Mouse (Mus musculus): ENCODE results near the gene Cacna2d2. TPM values are rescaled to one million over a fixed set of nuclear protein-coding genes. Genes with fewer than 3 reads are reported as not detected.

Cacna2d2 gene
- polyA plus RNA-seq, 1 experiment = 0.72 TPM

- TF ChIP-seq POLR2A (IDR thresholded peaks at IDR 0.05; ENCODE audit: borderline replicate concordance, extremely low read depth, low read depth, low read length) = no peak
- TF ChIP-seq CTCF (IDR thresholded peaks at IDR 0.05; ENCODE audit: insufficient read depth, low read length) = no peak
- Histone ChIP-seq H3K4me3 (replicated peaks; ENCODE audit: extremely low read depth, low read depth, low read length) (no peak overlapping the region), H3K4me1 (ENCODE audit: control insufficient read depth, insufficient read depth, low read length) (no peaks in the 10 kb centered on the region)
- WGBS = 36% methylated on average over 22 of the region's 22 CpGs
- no peak for DNase-seq
Measured at GRCm38 (mm10) chr9:107448805-107449517, 49.5 kb downstream of the Cacna2d2 start.

- TF ChIP-seq POLR2A (IDR thresholded peaks at IDR 0.05; ENCODE audit: borderline replicate concordance, extremely low read depth, low read depth, low read length) = no peak
- TF ChIP-seq CTCF (IDR thresholded peaks at IDR 0.05; ENCODE audit: insufficient read depth, low read length) = no peak
- Histone ChIP-seq H3K4me3 (replicated peaks; ENCODE audit: extremely low read depth, low read depth, low read length) (no peak overlapping the region), H3K4me1 (ENCODE audit: control insufficient read depth, insufficient read depth, low read length) (no peaks in the 10 kb centered on the region)
- no peak for DNase-seq
- 66% methylated on average over 8 of the region's 8 CpGs for WGBS
Measured at GRCm38 (mm10) chr9:107451400-107451799, 52.0 kb downstream of the Cacna2d2 start.

GRCm38 (mm10) chr9:107451891-107452521 lies 52.6 kb downstream of the Cacna2d2 start:
- WGBS = 52% methylated on average over 11 of the region's 11 CpGs
- TF ChIP-seq POLR2A (IDR thresholded peaks at IDR 0.05; ENCODE audit: borderline replicate concordance, extremely low read depth, low read depth, low read length) (no peak), CTCF (IDR thresholded peaks at IDR 0.05; ENCODE audit: insufficient read depth, low read length) (no peak)

GRCm38 (mm10) chr9:107452552-107452951 lies 53.1 kb downstream of the Cacna2d2 start:
- Histone ChIP-seq H3K4me3 (replicated peaks; ENCODE audit: extremely low read depth, low read depth, low read length) (no peak overlapping the region), H3K4me1 (ENCODE audit: control insufficient read depth, insufficient read depth, low read length) (no peaks in the 10 kb centered on the region)
- WGBS = 20% methylated on average over 4 of the region's 4 CpGs
- no peak for DNase-seq
- TF ChIP-seq CTCF (IDR thresholded peaks at IDR 0.05; ENCODE audit: insufficient read depth, low read length) (peak; percentile 68), POLR2A (IDR thresholded peaks at IDR 0.05; ENCODE audit: borderline replicate concordance, extremely low read depth, low read depth, low read length) (no peak)

More at GRCm38 (mm10) chr9:107451891-107452521, 52.6 kb downstream of the Cacna2d2 start:
- Histone ChIP-seq H3K4me3 (replicated peaks; ENCODE audit: extremely low read depth, low read depth, low read length) (no peak overlapping the region), H3K4me1 (ENCODE audit: control insufficient read depth, insufficient read depth, low read length) (no peaks in the 10 kb centered on the region)
- DNase-seq = no peak

- TF ChIP-seq POLR2A (IDR thresholded peaks at IDR 0.05; ENCODE audit: borderline replicate concordance, extremely low read depth, low read depth, low read length) (no peak), CTCF (IDR thresholded peaks at IDR 0.05; ENCODE audit: insufficient read depth, low read length) (no peak)
- no peaks in the 10 kb centered on the region for H3K4me1 ChIP-seq (ENCODE audit: control insufficient read depth, insufficient read depth, low read length)
Measured at GRCm38 (mm10) chr9:107453151-107453550, 53.7 kb downstream of the Cacna2d2 start.

GRCm38 (mm10) chr9:107456667-107457066 lies 57.3 kb downstream of the Cacna2d2 start:
- WGBS = 50% methylated on average over 15 of the region's 15 CpGs
- no peak for DNase-seq
- Histone ChIP-seq H3K4me1 (ENCODE audit: control insufficient read depth, insufficient read depth, low read length) (no peaks in the 10 kb centered on the region), H3K4me3 (replicated peaks; ENCODE audit: extremely low read depth, low read depth, low read length) (no peak overlapping the region)
- TF ChIP-seq CTCF (IDR thresholded peaks at IDR 0.05; ENCODE audit: insufficient read depth, low read length) = no peak
- no peak for TF ChIP-seq POLR2A (IDR thresholded peaks at IDR 0.05; ENCODE audit: borderline replicate concordance, extremely low read depth, low read depth, low read length)

More at GRCm38 (mm10) chr9:107453151-107453550, 53.7 kb downstream of the Cacna2d2 start:
- WGBS = 57% methylated on average over 8 of the region's 8 CpGs
- DNase-seq = no peak
- H3K4me3 ChIP-seq (replicated peaks; ENCODE audit: extremely low read depth, low read depth, low read length) = no peak overlapping the region

GRCm38 (mm10) chr9:107462907-107463306 lies 63.5 kb downstream of the Cacna2d2 start:
- WGBS = 40% methylated on average over 5 of the region's 5 CpGs
- no peak for DNase-seq
- TF ChIP-seq CTCF (IDR thresholded peaks at IDR 0.05; ENCODE audit: insufficient read depth, low read length) (no peak), POLR2A (IDR thresholded peaks at IDR 0.05; ENCODE audit: borderline replicate concordance, extremely low read depth, low read depth, low read length) (no peak)
- H3K4me3 ChIP-seq (replicated peaks; ENCODE audit: extremely low read depth, low read depth, low read length) = no peak overlapping the region
- no peaks in the 10 kb centered on the region for H3K4me1 ChIP-seq (ENCODE audit: control insufficient read depth, insufficient read depth, low read length)

- Histone ChIP-seq H3K4me3 (replicated peaks; ENCODE audit: extremely low read depth, low read depth, low read length) (no peak overlapping the region), H3K4me1 (ENCODE audit: control insufficient read depth, insufficient read depth, low read length) (no peaks in the 10 kb centered on the region)
- TF ChIP-seq CTCF (IDR thresholded peaks at IDR 0.05; ENCODE audit: insufficient read depth, low read length) = peak; percentile 86
- no peak for TF ChIP-seq POLR2A (IDR thresholded peaks at IDR 0.05; ENCODE audit: borderline replicate concordance, extremely low read depth, low read depth, low read length)
- DNase-seq = peak; percentile 75
- WGBS = 14% methylated on average over 7 of the region's 7 CpGs
Measured at GRCm38 (mm10) chr9:107463509-107463908, 64.1 kb downstream of the Cacna2d2 start.

GRCm38 (mm10) chr9:107464130-107464529 lies 64.7 kb downstream of the Cacna2d2 start:
- TF ChIP-seq POLR2A (IDR thresholded peaks at IDR 0.05; ENCODE audit: borderline replicate concordance, extremely low read depth, low read depth, low read length) (no peak), CTCF (IDR thresholded peaks at IDR 0.05; ENCODE audit: insufficient read depth, low read length) (no peak)
- no peak for DNase-seq
- H3K4me1 ChIP-seq (ENCODE audit: control insufficient read depth, insufficient read depth, low read length) = no peaks in the 10 kb centered on the region
- no peak overlapping the region for H3K4me3 ChIP-seq (replicated peaks; ENCODE audit: extremely low read depth, low read depth, low read length)
- WGBS = 21% methylated on average over 9 of the region's 9 CpGs

GRCm38 (mm10) chr9:107465657-107466056 lies 66.2 kb downstream of the Cacna2d2 start:
- H3K4me3 ChIP-seq (replicated peaks; ENCODE audit: extremely low read depth, low read depth, low read length) = no peak overlapping the region

More at GRCm38 (mm10) chr9:107465657-107466056, 66.2 kb downstream of the Cacna2d2 start:
- H3K4me1 ChIP-seq (ENCODE audit: control insufficient read depth, insufficient read depth, low read length) = no peaks in the 10 kb centered on the region
- TF ChIP-seq POLR2A (IDR thresholded peaks at IDR 0.05; ENCODE audit: borderline replicate concordance, extremely low read depth, low read depth, low read length) (no peak), CTCF (IDR thresholded peaks at IDR 0.05; ENCODE audit: insufficient read depth, low read length) (no peak)
- no peak for DNase-seq
- 39% methylated on average over 6 of the region's 6 CpGs for WGBS
